Mouse (Mus musculus) spleen, adult 18-20 months (tissue): ENCODE results near the gene Arnt.
A peak's percentile ranks its signal among the peaks of the same experiment; 100 is the strongest.

Experiments used
- DNase-seq, 2 experiments: peaks; one replicate each; pipeline ENCODE4 v3.0.0; 2022; ENCODE audit warnings: mixed read lengths in 2 of 2

Arnt gene

GRCm38 (mm10) chr3:95457758-95458157 lies 23.6 kb downstream of the Arnt start:
- DNase-seq, result no peak

GRCm38 (mm10) chr3:95459381-95459780 lies 25.2 kb downstream of the Arnt start:
- DNase-seq, result no peak

- DNase-seq, result no peak
These were observed 29.7 kb downstream of the Arnt start for GRCm38 (mm10) chr3:95463852-95464251.

- no peak for DNase-seq
These were observed 44.8 kb downstream of the Arnt start for GRCm38 (mm10) chr3:95478966-95479365.

DNA sequence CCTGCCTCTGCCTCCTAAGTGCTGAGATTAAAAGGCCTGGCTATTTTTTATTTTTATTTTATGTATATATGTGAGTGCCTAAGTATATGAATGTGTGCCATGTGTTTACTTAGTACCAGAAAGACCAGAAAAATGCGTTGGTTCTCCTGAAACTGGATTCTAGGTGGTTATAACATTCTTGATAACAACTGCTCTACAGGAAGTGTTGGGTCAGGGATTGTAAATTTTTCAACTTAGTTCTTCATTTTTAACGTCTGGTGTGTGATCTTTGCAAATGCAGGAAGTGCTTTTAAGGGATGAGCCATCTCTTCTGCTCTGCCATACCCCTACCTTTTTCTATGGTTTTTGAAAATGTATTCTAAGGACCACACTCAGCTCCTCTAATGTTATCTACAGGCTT lies 52.2 kb downstream of the Arnt start:
- DNase-seq, result no peak

GRCm38 (mm10) chr3:95488679-95489078 lies 54.5 kb downstream of the Arnt start:
- DNase-seq, result no peak

DNA sequence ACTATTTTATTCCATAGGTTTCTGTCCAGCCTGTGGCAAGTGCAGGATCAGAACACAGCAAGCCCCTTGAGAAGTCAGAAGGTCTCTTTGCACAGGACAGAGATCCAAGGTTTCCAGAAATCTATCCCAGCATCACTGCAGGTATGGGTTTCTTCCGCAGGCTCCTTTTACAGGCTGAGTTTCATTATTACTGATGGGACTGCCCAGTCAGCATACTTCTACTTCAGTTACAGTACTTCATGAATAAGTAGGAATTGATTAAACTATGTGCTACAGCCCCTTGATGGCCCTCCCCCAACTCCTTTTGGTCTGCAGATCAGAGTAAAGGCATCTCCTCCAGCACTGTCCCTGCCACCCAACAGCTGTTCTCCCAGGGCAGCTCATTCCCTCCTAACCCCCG lies 56.0 kb downstream of the Arnt start:
- DNase-seq, result no peak

- DNase-seq, result peak; percentile 25 to 69
These were observed 60.2 kb downstream of the Arnt start for GRCm38 (mm10) chr3:95494342-95494741.

- DNase-seq, result no peak
These were observed 64.0 kb downstream of the Arnt start for GRCm38 (mm10) chr3:95498229-95498628.

DNA sequence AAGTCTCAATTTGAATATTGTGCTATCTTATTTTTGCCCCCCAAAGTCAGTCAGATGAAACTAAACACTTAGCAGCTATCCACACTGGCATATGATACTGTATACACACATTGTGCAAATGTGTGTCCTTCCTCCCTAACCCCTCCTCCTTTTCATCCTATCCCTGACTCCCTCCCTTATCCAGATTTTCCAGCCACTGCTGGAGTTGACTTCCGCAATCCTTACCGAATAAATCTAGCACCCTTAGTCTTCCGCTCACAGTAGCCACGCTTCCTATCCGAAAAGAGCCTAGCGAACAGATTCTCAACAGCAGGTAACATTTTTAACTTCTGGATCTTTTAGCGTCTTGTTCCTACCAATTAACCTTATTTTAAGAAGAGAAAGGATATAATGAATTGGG lies 64.8 kb downstream of the Arnt start, which contains the start of gene Ctsk:
Ctsk (plus strand) TSS at position 233 of the 400 bp plus-strand sequence.
- no peak for DNase-seq

DNA sequence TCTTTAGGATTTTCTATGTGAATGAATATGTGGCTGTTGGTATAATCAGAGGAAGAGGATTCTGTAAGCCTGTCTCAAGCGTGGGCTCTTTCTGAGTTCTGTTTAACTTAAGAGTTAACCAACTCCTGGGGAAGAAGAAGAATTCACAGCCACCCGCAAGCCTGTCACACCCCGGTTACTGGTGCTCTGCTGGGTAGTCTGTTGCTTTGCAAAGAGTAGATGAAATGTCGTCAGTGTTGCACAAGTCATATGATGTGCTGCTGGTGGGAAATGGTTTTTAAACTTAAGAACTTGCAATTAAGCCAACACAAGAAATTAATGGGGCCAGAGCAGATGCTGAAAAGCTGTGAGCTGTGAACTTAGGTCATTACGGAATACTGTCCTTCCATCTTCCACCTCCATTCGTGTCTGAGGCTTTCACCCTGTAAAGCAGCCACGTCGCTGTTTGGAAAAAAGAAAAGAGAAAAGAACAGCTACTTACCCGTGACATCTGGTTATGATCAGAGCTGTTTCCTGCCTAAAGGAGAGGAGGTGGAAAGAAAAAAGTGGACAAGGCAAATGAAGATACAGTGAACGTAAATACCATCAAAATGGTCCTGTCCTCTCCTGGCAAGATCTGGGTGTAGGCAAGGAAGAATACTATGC lies 65.4 kb downstream of the Arnt start:
- DNase-seq, result no peak

DNA sequence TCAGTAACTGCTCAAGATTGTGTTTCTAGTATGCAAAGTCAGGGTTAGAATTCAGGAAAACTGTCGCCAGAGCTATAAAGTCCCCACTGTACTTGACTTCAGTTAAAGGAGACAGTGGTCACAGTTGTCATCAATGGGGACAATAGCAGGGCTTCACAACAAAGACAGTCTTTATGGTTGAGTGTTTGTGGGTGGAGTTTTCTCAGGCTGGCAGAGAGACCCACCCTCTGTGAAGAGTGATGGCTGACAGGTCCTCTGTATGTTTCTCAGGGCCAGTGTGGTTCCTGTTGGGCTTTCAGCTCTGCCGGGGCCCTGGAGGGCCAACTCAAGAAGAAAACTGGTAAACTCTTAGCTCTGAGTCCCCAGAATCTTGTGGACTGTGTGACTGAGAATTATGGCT lies 68.1 kb downstream of the Arnt start:
- no peak for DNase-seq

GRCm38 (mm10) chr3:95509348-95509747 lies 75.2 kb downstream of the Arnt start:
- no peak for DNase-seq

DNA sequence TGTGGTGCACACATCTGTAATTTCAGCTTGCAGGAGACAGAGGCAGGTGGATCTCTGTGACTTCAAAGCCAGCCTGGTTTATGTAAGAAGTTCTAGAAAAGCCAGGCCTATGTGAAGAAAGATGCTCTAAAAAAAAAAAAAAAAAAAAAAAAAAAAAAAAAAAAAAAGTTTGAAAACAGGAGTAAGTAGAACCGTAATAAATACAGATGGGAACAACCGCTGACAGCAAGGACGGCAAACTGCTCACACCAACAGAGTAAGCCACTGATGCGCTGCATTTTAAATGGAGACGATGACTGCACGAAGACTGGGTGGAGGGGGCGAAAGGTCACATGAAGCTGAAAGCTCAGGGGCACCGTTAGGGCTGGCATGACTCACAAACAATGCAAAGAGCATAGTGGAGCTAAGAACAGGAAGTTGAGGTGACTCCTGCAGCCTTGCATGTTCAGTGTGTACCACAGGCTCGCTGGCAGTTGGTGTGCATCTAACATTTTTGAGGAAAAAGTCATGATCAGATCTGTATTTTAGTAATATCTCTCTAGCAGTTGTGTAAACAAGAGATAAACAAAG lies 77.5 kb downstream of the Arnt start:
- no peak for DNase-seq

- DNase-seq, result no peak
These were observed 82.4 kb downstream of the Arnt start for GRCm38 (mm10) chr3:95516614-95517041.

GRCm38 (mm10) chr3:95517493-95517898 lies 83.3 kb downstream of the Arnt start:
- peak in 1 of 2 experiments; percentile 68 for DNase-seq

- no peak for DNase-seq
These were observed 84.7 kb downstream of the Arnt start for GRCm38 (mm10) chr3:95518891-95519290.

- DNase-seq, result no peak
These were observed 85.1 kb downstream of the Arnt start for GRCm38 (mm10) chr3:95519315-95519714.

DNA sequence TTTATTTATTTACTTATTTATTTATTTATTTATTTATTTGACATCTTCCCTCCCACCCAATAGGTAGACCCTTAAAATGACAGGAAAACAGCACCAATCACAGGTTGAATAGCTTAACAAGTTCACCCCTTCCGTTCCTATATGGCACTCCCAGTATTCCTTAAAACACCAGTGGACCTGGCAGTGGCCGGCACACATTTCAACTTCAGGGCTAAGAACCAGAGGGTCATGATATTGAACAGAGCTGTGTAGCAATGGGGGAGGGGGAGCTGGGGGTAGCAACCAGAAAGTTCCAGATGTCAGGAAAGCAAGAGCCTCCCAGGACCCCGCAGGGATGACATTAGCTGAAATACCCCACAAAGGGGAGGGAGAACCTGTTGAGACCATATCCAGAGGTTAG lies 85.9 kb downstream of the Arnt start:
- DNase-seq, result no peak

DNA sequence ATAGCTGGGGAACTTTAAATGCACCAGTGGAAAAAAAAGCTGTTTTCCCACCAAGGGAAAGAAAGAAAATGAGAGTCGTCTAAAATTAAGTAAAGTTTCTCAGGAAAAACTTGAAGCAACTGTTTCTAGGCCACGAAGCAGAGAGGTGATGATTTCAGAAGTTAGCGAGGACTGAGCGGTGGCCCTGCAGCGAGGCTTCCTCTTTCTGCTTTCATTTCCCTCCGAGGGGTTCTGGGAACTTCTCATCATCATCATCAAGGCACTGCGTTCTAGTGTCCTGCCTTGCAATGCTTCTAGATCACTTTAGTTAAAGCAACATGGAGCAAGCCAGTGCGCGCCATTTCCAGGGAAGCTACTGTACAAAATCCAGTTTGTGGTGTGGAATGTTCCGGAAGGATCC lies 87.0 kb downstream of the Arnt start:
- peak; percentile 43 to 45 for DNase-seq

GRCm38 (mm10) chr3:95523662-95524061 lies 89.5 kb downstream of the Arnt start:
- no peak for DNase-seq

DNA sequence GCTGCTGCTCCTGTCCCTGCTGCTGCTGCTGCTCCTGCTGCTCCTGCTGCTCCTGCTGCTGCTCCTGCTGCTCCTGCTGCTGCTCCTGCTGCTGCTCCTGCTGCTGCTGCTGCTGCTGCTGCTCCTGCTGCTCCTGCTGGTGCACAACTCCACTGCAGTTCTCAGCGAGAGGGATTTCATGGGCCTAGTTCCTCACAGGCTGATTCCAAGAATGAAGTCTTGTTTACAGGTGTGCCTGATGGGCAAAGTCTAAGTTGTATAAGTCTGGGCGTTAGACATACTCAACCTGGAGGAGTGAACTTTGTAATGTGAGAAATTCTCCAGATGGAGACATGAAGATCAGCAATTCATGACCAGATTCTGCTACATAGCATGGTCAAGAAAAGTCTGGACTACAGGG lies 90.5 kb downstream of the Arnt start:
- DNase-seq, result no peak

DNA sequence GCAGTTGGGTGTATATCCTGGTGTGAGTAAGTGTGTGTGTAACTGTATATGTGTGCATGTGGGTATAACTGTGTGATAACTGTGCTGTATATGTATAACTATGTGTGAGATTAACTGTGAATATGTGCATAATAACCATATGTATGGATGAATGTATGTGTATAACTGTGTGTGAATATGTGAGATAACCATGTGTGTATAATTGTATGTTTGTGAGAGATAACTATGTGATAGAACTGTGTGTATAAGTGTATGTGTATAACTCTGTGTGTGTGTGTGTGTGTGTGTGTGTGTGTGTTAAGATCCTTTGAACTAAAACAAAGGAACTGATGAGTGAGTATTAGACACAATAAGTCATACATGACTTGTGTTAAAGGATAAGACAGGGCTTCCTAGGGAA lies 91.9 kb downstream of the Arnt start:
- no peak for DNase-seq

DNA sequence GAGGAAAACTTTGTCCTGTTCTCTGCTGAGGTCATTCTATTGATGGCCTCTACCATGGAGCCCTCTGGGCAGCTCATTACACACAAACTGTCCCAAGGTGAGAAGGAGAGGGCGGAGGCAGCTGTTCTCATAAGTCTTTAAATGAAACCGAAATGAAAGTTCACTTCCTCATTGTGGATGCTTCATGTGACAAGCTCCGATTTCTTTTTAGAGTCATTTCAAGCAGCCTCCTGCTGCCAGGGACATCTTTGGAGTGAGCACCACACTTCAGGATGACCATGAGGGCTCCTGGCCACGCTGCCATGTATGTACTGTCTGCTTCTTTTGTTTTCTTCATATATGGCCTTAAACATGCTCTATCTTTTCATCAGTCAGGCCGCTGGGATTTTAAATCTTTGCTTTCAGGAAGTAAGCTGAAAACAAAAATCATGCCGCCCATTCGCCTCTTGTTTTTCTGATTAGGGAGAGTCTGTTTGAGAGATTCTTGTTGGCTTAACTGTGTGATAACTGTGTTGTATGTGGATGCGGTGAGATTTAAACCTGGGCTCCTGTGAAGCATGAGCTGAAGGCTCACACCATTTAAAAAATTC lies 92.5 kb downstream of the Arnt start, which contains the start of gene Ctss:
Ctss (plus strand) TSS at position 165 of the 590 bp plus-strand sequence.
- DNase-seq, result peak in 1 of 2 experiments; percentile 57
